Mouse (Mus musculus) urinary bladder, postnatal 36 days (tissue): ENCODE measurements around the gene Nr4a3.
A peak's percentile ranks its signal among the peaks of the same experiment; 100 is the strongest.

ENCODE experiments used
- DNase-seq, 2 experiments: peaks; one replicate each; pipeline ENCODE4 v3.0.0; 2022; ENCODE audit warnings: low spot score in 2 of 2, mixed read lengths in 1 of 2

Gene Nr4a3

DNA sequence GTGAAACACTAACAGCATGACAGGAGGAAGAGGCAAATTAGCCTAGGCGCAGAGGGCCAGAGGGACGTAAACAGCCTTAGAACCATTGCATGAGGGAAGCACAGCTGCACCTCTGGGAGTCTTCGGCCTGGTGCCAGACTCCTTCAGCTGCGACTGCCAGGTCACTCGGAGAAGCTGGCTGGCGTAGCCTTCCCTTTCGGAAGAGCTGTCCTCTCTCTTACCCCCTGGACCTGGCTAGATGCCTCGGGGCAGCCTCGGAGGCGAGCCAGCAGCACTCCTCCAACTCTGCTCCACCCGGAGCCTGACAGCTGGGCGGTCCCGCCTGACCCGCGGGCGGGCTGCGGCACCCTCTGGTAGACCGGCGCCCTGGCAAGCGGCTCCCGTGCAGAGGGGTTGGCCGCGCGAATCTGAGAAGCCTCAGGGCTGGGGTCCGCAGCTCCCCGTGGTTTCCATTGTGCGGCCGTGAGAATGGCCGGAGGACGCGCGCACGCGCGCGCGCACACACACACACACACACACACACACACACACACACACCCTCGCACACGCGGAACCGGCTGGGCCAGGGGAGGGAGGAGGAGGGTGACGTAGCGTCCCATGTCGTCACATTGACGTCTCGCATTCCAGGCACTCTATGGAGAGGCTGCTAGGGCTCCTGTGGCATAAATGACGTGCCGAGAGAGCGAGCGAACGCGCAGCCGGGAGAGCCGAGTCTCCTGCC lies at the start of gene Nr4a3:
Gene Nr4a3, plus strand, starts transcription at position 663 of the 721 bp plus-strand sequence.
- DNase-seq: peak; percentile 82 to 89

DNA sequence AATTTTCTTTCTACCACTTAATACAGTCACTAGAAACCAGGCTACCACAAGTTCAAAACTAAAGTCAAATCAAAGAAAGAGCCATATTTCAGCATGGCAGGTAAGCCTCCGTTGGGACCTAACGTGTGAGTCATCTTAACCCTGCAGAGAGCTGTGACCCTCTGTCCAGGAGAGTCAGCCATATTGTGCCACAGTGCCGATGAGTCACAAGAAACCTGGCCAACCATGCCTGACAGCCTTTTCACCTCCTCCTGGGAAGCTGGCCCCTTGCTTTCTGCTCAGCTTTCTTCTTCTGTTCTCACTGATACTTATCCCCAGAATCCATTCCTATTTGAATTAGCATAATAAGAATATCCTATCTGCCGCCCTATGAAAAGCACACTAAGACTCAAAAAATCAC lies 42.0 kb upstream of the Nr4a3 start:
- DNase-seq: no peak

- no peak for DNase-seq
Observed at GRCm38 (mm10) chr4:48003456-48003855, 41.5 kb upstream of the Nr4a3 start.

DNA sequence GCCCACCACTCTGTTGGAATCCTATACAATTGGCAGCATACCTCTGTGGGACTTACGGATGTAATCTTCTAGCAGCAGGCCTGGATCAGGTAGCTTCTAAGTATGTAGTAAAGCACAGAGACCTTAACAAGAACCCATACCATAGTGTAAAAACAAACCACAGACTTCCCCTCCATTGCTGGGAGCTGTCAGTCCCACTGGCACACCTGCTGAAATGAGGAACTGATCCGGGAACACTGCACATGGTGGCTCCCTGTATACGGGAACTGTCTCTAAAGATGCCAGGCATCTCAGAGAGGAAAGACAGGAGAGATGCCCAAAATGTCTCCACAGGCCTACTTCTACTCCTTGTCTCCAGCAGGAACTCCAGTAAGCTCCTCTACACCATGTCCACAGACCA lies 38.6 kb upstream of the Nr4a3 start:
- no peak for DNase-seq

DNA sequence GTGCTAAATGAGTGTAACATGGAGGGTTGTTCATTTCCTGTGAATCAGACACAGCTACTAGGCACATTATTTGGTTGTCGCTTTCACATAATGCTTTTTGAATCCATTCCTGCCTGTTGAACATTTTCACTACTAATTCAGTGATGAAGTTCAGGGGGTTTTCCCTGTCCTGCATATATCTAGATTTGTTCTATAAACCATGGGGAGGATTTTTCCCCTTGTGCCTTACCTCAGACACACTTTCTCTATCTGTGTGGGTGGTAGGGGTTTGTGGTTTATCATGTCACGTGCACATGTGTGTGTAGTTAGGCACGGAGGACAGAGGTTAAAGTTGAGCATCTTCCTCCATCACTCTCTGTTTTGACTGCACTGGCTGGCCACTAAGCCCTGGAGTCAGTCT lies 32.7 kb upstream of the Nr4a3 start:
- no peak for DNase-seq

DNA sequence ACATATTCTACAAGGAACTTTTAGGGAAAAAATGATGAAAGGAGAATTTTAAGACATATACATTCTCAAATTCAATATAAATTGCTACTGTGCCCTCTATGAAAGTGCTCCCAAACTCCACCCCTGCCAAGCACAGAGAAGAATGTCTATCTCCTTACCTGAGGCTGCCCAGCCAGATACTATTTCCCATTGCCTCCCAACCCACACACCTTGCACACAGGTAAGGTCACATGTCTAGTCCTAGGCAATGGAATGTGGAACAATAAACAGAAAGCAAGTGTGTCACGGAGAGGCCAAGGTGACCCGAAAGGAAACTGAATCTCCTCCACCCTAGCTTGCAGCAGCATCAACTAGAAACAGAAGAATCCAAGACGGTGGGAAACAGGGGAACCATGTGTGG lies 22.0 kb upstream of the Nr4a3 start:
- no peak for DNase-seq

- DNase-seq: peak in 1 of 2 experiments; percentile 21
Observed at GRCm38 (mm10) chr4:48029652-48030051, 15.3 kb upstream of the Nr4a3 start.

DNA sequence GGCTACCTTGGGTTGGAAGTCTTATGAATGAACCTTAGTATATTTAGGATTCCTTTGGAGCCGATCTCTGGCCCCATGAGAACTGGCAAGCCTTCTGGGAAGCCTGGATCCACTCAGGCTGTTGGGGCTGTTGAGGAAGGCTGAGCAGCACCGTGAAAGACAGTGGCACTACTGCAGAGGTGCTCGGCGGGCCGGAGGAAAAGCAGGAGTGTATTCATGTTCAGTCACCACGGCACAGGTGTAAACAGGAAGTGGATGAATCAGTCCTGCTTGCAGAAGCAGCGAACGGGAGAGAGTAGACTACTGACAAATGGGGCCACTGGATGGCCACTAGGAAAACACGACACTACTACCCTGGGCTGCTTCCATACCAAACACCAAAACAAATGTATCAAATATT lies 10.7 kb upstream of the Nr4a3 start:
- no peak for DNase-seq

DNA sequence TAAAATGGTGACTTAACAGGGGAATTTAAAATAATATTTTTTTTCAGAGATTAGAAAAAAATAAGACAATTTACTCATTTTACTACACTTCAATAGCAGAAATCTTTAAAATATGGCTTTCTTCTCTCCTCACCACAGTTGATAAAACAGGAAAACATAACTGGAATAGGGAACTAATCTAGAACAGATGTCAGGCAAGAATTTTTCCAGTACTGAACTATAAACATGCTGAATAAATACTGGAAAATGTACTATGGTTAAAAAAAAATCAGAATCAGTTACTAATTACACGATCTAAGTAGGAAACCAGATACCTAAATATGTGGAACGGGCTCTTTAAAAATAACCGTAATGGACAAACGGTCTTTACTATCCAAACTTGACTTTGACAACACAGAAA lies 7.3 kb upstream of the Nr4a3 start:
- no peak for DNase-seq

DNA sequence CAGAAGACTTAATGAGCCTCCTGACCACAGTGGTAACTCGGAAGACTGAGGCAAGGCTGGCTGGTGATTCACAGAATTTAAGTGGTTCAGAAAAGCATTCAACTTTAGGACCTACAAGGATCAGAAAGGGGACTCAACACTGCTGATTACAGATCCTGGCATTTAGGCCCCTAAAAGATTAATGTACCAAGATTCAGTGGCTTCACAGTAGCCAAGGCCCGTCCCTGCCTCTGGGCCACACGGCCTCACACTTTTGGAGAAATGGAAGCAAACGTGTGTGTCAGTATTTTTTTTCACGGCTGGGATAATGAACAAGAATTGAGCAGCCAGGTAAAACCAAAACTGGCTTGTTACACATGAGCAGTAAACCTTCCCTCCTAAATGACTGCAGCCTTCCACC lies 6.1 kb upstream of the Nr4a3 start:
- no peak for DNase-seq

- no peak for DNase-seq
Observed at GRCm38 (mm10) chr4:48039736-48040135, 5.2 kb upstream of the Nr4a3 start.

GRCm38 (mm10) chr4:48042466-48042785 lies 2.5 kb upstream of the Nr4a3 start:
- no peak for DNase-seq

DNA sequence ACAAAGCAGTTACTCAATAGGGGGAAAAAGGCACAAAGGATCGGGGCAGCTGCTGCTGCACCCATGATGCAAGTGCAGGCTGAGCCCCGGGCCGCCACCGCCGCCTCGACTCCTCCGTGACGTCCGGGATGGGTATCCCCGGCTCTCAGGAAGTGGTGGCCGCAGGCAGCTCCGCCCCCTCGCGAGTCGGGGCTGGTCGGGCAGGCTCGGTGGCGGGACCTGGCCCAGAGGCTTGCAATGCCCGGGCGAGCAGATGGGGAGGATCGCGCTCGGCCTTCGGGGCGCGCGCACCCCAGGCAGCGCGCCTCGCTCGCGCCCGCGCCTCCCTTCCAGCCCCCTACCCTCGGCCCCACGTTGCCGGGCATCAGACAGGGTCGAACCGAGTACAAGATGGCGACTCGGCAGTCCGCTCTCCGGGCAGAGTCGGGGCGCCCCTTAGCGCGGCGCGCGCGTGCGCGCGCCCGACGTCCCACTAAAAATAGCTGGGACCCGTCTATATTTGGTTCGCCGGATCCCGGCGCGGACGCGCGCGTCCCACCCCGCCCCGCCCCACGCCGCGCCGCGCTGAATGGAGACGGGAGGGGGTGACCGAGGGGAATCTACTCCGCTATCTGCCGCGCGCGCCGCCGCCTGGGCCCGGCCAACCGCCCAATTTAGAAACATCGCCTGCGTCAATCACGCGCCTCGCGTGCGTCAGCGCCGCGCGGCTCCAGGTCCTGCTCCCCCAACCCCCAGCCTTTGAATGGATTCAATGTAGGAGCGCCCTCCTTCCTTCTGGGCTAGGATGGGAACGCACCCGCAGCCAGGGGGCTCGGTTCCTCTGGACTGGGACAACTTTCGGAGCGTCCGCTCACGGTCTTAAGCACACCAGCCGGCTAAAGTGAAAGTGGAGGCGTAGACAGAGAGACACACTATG lies 1.9 kb upstream of the Nr4a3 start:
- DNase-seq: peak; percentile 89 to 93

GRCm38 (mm10) chr4:48044141-48044490 lies 837 bp upstream of the Nr4a3 start:
- no peak for DNase-seq

- peak in 1 of 2 experiments; percentile 15 for DNase-seq
Observed at GRCm38 (mm10) chr4:48045281-48045720, 348 bp downstream of the Nr4a3 start.

DNA sequence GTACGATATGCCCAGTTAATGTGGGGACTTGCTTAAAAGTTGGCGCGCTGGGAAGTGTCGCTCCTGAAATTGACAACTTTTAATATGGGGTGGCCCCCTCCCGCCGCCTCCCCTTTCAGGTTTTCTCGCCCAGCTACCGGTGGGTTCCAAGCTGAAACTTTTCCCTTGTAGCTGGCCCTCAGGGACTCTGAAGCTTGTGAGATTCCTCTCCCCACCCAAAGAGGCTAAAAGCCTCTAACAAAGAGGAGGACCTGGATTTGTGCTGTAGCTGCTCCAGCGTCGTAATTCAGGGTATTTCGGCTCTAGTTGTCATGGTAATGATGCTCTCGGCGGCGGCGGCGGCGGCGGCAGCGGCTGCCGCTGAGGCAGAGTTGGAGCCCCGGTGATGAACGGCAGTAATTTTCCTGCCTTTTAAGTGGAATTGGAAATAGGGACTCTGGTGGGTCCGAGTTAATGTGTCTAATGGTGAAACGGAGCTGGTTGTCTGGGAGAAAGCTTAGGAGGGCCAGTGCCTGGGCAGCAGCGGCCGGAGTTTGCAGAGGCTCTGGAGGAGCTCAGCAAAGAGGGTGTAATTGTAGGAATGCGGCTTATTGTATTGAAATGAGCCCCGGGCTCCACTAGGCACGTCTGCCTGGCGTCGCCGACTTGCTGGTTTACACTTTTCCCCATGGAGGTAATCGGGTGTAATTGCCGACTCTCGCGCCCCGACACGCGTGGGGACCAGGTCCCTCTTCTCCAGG lies 938 bp downstream of the Nr4a3 start:
- peak in 1 of 2 experiments; percentile 26 for DNase-seq

GRCm38 (mm10) chr4:48046461-48046901 lies 1.5 kb downstream of the Nr4a3 start:
- DNase-seq: peak in 1 of 2 experiments; percentile 17

- no peak for DNase-seq
Observed at GRCm38 (mm10) chr4:48047136-48047765, 2.3 kb downstream of the Nr4a3 start.

DNA sequence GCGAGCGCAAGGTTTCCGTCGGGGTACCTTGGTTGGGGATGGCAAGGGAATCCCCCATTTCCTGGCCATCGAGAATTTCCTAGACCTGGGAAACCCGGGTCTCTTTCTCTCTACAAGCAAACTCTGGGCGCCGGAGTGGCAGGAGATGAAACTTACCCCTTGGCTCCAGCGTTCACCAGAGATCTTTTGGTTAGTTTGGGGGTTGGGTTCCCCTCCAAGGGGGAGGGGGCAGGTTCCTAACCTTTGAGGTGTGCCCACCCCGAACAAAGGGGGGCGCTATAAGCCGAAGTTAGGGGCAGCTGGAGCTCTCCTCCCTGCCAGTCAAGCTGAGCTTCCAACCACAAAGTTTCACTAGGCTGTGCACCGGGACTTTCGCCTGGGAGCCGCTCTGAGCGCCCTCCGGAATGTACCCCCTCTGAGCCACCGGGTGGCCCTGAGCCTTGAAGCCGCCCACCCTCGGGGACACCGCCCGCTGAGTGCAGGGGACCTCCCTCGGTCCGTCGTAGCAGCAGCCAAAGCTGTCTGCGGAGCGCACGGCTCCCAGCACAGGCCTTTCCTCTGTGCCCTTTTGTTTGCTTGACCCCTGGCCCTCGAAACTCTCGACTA lies 2.9 kb downstream of the Nr4a3 start:
- no peak for DNase-seq

DNA sequence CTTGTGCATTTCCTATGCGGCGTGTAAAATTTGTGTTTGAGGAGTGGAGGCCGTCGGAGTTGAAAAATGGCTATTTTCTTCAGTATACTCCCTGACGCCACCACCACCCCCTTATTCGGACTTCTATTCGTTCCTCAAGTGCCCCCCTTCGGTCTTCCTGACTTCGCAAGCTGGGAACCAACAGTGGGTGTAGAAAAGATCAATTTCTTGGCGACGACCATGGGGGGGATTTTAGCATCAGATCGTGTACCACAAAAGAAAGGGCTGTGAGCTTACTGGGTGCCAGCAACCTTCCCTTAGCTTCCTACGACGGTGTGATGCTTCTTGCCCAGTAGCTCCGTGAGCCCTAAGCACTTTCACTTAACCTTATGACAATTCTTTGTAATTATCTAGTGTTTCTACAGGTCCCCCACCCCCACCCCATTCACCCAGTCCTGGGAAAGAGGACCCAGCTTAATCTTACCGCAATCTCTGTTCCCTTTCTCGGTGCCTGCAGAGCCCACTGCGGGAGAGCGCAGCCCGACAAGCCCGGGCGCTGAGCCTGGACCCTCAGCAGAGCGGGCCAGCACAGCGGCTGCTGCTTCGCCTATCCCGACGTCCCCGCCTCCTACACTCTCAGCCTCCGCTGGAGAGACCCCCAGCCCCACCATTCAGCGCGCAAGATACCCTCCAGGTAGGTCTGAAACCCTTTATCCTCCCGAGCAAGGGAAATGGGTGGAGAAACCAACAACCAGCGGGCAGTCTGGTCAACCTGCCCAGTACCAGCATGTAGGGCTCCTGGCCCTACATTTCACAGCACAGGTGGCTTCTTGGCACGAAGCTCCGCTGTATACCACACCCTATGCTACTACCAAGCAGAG lies 3.7 kb downstream of the Nr4a3 start:
- DNase-seq: no peak
